Mouse (Mus musculus): ENCODE results near the gene Zfp276. TPM values are rescaled to one million over a fixed set of nuclear protein-coding genes. Genes with fewer than 3 reads are reported as not detected.

The Zfp276 gene
- total and polyA plus RNA-seq, 2 experiments = 24.5 to 26.3 TPM

GRCm38 (mm10) chr8:123242107-123242923 lies 11.7 kb upstream of the Zfp276 start:
- no peaks in the 10 kb centered on the region for H3K36me3 ChIP-seq (ENCODE audit: control insufficient read depth, insufficient read depth, low read length)
- no peak overlapping the region for H3K4me3 ChIP-seq (ENCODE audit: insufficient read depth, low read depth, low read length)
- TF ChIP-seq CTCF (IDR thresholded peaks at IDR 0.05; ENCODE audit: low read depth, low read length) = no peak
- TF ChIP-seq POLR2A (IDR thresholded peaks at IDR 0.05; ENCODE audit: extremely low read depth, insufficient read depth, low read length) = no peak
- no peaks in the 10 kb centered on the region for H3K79me2 ChIP-seq (ENCODE audit: control insufficient read depth, insufficient read depth, low read length)
- peak overlapping the region; percentile 96 for H3K27ac ChIP-seq (replicated peaks; ENCODE audit: insufficient read depth, low read depth, low read length)
- 17% methylated on average over 7 of the region's 7 CpGs for WGBS
- no peaks in the 10 kb centered on the region for H3K27me3 ChIP-seq (ENCODE audit: control insufficient read depth, insufficient read depth, low read length)
- H3K9ac ChIP-seq (ENCODE audit: low read depth, low read length) = peak overlapping the region; percentile 51
- DNase-seq (ENCODE audit: extremely low read depth, low read depth, low spot score) = peak; percentile 96
- H3K4me1 ChIP-seq (ENCODE audit: control insufficient read depth, insufficient read depth, low read length) = peaks cover 42% of the 10 kb centered on the region

DNA sequence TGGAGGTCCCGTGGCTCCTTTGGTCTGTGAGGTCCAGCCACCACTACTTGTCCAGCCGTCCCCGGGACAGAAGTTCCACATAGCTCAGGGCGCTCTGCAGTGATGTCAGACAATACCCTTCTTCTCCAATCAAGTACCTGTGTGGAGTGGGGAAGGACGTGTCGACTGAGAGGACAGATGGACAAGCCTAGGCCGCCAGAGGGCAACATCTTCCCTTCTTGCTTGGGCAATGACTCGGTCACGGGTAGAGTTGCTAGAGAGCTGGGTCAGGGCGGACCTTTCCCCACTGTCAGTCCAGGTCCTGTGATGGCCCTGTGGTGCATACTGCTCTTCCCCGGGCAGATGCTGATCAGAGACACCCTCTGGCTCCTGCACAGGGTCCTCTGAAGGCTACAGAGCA lies 10.9 kb upstream of the Zfp276 start:
- Histone ChIP-seq H3K4me3 (ENCODE audit: insufficient read depth, low read depth, low read length) (no peak overlapping the region), H3K4me1 (ENCODE audit: control insufficient read depth, insufficient read depth, low read length) (peaks cover 42% of the 10 kb centered on the region), H3K27me3 (ENCODE audit: control insufficient read depth, insufficient read depth, low read length) (no peaks in the 10 kb centered on the region), H3K9ac (ENCODE audit: low read depth, low read length) (peak overlapping the region; percentile 51), H3K36me3 (ENCODE audit: control insufficient read depth, insufficient read depth, low read length) (no peaks in the 10 kb centered on the region), H3K27ac (replicated peaks; ENCODE audit: insufficient read depth, low read depth, low read length) (peak overlapping the region; percentile 96), H3K79me2 (ENCODE audit: control insufficient read depth, insufficient read depth, low read length) (no peaks in the 10 kb centered on the region)
- DNase-seq (ENCODE audit: extremely low read depth, low read depth, low spot score) = peak; percentile 86
- 45% methylated on average over 11 of the region's 11 CpGs for WGBS
- TF ChIP-seq CTCF (IDR thresholded peaks at IDR 0.05; ENCODE audit: low read depth, low read length) (peak; percentile 84), POLR2A (IDR thresholded peaks at IDR 0.05; ENCODE audit: extremely low read depth, insufficient read depth, low read length) (no peak)

- H3K36me3 ChIP-seq (ENCODE audit: control insufficient read depth, insufficient read depth, low read length) = peaks cover 2% of the 10 kb centered on the region; the same call in 1 of the 2 replicates
- DNase-seq (ENCODE audit: extremely low read depth, low read depth, low spot score) = peak; percentile 99
- no peak overlapping the region for H3K4me3 ChIP-seq (ENCODE audit: insufficient read depth, low read depth, low read length)
- H3K9ac ChIP-seq (ENCODE audit: low read depth, low read length) = peak overlapping the region; percentile 72
- H3K27ac ChIP-seq (replicated peaks; ENCODE audit: insufficient read depth, low read depth, low read length) = peak overlapping the region; percentile 97
- no peaks in the 10 kb centered on the region for H3K27me3 ChIP-seq (ENCODE audit: control insufficient read depth, insufficient read depth, low read length)
- TF ChIP-seq CTCF (IDR thresholded peaks at IDR 0.05; ENCODE audit: low read depth, low read length) = no peak
- peak; percentile 40; the same call in 1 of the 2 replicates for TF ChIP-seq POLR2A (IDR thresholded peaks at IDR 0.05; ENCODE audit: extremely low read depth, insufficient read depth, low read length)
- WGBS = 21% methylated on average over 4 of the region's 4 CpGs
- H3K4me1 ChIP-seq (ENCODE audit: control insufficient read depth, insufficient read depth, low read length) = peaks cover 42% of the 10 kb centered on the region
- no peaks in the 10 kb centered on the region for H3K79me2 ChIP-seq (ENCODE audit: control insufficient read depth, insufficient read depth, low read length)
Measured at GRCm38 (mm10) chr8:123244382-123244781, 9.6 kb upstream of the Zfp276 start.

- peaks cover 42% of the 10 kb centered on the region for H3K4me1 ChIP-seq (ENCODE audit: control insufficient read depth, insufficient read depth, low read length)
- H3K27ac ChIP-seq (replicated peaks; ENCODE audit: insufficient read depth, low read depth, low read length) = peak overlapping the region; percentile 97
- peak overlapping the region; percentile 72 for H3K9ac ChIP-seq (ENCODE audit: low read depth, low read length)
- peaks cover 6% of the 10 kb centered on the region; the same call in 1 of the 2 replicates for H3K36me3 ChIP-seq (ENCODE audit: control insufficient read depth, insufficient read depth, low read length)
- no peak overlapping the region for H3K4me3 ChIP-seq (ENCODE audit: insufficient read depth, low read depth, low read length)
- no peaks in the 10 kb centered on the region for H3K27me3 ChIP-seq (ENCODE audit: control insufficient read depth, insufficient read depth, low read length)
- TF ChIP-seq CTCF (IDR thresholded peaks at IDR 0.05; ENCODE audit: low read depth, low read length) = no peak
- TF ChIP-seq POLR2A (IDR thresholded peaks at IDR 0.05; ENCODE audit: extremely low read depth, insufficient read depth, low read length) = no peak
- DNase-seq (ENCODE audit: extremely low read depth, low read depth, low spot score) = peak; percentile 62
- WGBS = 41% methylated on average over 12 of the region's 12 CpGs
- no peaks in the 10 kb centered on the region for H3K79me2 ChIP-seq (ENCODE audit: control insufficient read depth, insufficient read depth, low read length)
Measured at GRCm38 (mm10) chr8:123245543-123245942, 8.5 kb upstream of the Zfp276 start.

- H3K9ac ChIP-seq (ENCODE audit: low read depth, low read length) = no peak overlapping the region
- TF ChIP-seq CTCF (IDR thresholded peaks at IDR 0.05; ENCODE audit: low read depth, low read length) (no peak), POLR2A (IDR thresholded peaks at IDR 0.05; ENCODE audit: extremely low read depth, insufficient read depth, low read length) (no peak)
- peaks cover 32% of the 10 kb centered on the region for H3K4me1 ChIP-seq (ENCODE audit: control insufficient read depth, insufficient read depth, low read length)
- H3K79me2 ChIP-seq (ENCODE audit: control insufficient read depth, insufficient read depth, low read length) = no peaks in the 10 kb centered on the region; the same call in 1 of the 2 replicates
- H3K27ac ChIP-seq (replicated peaks; ENCODE audit: insufficient read depth, low read depth, low read length) = no peak overlapping the region
- no peak for DNase-seq (ENCODE audit: extremely low read depth, low read depth, low spot score)
- H3K27me3 ChIP-seq (ENCODE audit: control insufficient read depth, insufficient read depth, low read length) = no peaks in the 10 kb centered on the region
- peaks cover 6% of the 10 kb centered on the region; the same call in 1 of the 2 replicates for H3K36me3 ChIP-seq (ENCODE audit: control insufficient read depth, insufficient read depth, low read length)
- H3K4me3 ChIP-seq (ENCODE audit: insufficient read depth, low read depth, low read length) = no peak overlapping the region
- over 99% methylated on average over 6 of the region's 6 CpGs for WGBS
Measured at GRCm38 (mm10) chr8:123247748-123248147, 6.2 kb upstream of the Zfp276 start.

DNA sequence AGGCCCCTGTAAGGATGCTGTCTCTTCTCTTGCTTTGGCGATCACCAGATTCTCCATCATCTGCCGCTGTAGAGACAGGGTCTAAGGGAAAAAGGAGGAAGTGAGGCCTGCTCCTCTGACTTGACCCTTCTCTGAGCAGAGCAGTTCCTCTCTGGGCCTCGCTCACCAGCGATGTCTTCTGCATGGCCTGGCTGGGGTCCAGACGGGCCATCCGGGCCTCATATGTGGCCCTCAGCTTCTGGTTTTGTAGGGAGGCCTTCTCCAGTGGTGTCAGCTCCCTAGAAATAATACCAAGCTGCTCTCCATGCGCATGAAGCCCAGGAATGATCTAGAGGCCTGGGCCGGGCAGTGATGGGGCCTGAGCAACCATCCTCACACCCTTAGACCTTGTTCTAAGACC lies 5.4 kb upstream of the Zfp276 start:
- H3K36me3 ChIP-seq (ENCODE audit: control insufficient read depth, insufficient read depth, low read length) = peaks cover 6% of the 10 kb centered on the region; the same call in 1 of the 2 replicates
- H3K9ac ChIP-seq (ENCODE audit: low read depth, low read length) = no peak overlapping the region
- no peaks in the 10 kb centered on the region for H3K27me3 ChIP-seq (ENCODE audit: control insufficient read depth, insufficient read depth, low read length)
- TF ChIP-seq POLR2A (IDR thresholded peaks at IDR 0.05; ENCODE audit: extremely low read depth, insufficient read depth, low read length) = no peak
- no peak for TF ChIP-seq CTCF (IDR thresholded peaks at IDR 0.05; ENCODE audit: low read depth, low read length)
- H3K79me2 ChIP-seq (ENCODE audit: control insufficient read depth, insufficient read depth, low read length) = peaks cover under 1% of the 10 kb centered on the region; the same call in 1 of the 2 replicates
- 91% methylated on average over 8 of the region's 8 CpGs for WGBS
- no peak overlapping the region for H3K27ac ChIP-seq (replicated peaks; ENCODE audit: insufficient read depth, low read depth, low read length)
- DNase-seq (ENCODE audit: extremely low read depth, low read depth, low spot score) = no peak
- peaks cover 25% of the 10 kb centered on the region for H3K4me1 ChIP-seq (ENCODE audit: control insufficient read depth, insufficient read depth, low read length)
- no peak overlapping the region for H3K4me3 ChIP-seq (ENCODE audit: insufficient read depth, low read depth, low read length)
